ENCODE assay signal across 8 mouse cellular contexts in the genomic region with DNA sequence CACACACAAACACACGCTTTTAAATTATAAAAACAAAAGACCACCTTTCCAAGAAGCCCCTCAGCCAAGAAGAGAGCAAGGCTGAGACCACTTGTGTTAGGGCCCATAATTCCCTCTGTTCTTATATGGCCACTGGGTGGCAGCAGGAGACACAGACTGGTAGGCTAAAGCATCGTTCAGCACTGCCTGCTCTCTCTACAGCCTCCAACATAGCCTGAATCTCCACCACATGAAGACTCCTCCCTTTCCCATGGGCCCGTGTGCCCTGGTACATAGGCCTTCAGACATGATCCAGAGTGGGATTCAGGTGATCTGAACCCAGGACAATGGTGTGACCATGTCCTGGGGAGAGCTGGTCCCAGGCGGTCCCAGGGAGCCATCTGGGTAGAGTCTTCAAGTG. TPM values are rescaled to one million over a fixed set of nuclear protein-coding genes. Genes with fewer than 3 reads are reported as not detected.
DNase-seq lines count a peak whose midpoint lies in the region; ATAC-seq and TF ChIP-seq lines count a peak whose summit lies in the region.

No protein-coding gene starts in this region.

- H3K4me2 ChIP-seq in heart, embryonic 16.5 days (ENCODE audit: low read depth, low read length), result no peak overlapping the region
- H3K4me2 ChIP-seq in liver, embryonic 13.5 days, result no peak overlapping the region
- H3K4me2 ChIP-seq in neural tube, embryonic 11.5 days (ENCODE audit: low read depth), result no peak overlapping the region

- H3K27me3 ChIP-seq in C2C12 (ENCODE audit: control insufficient read depth, insufficient read depth, insufficient read length), result no peaks in the 10 kb centered on the region
- no peaks in the 10 kb centered on the region for H3K27me3 ChIP-seq in heart, embryonic 16.5 days (ENCODE audit: control insufficient read depth, insufficient read depth, low read length)
- no peaks in the 10 kb centered on the region for H3K27me3 ChIP-seq in liver, embryonic 13.5 days
- no peaks in the 10 kb centered on the region for H3K27me3 ChIP-seq in neural tube, embryonic 11.5 days (ENCODE audit: control insufficient read depth, insufficient read depth, low read length)

- no peak overlapping the region for H3K9ac ChIP-seq in heart, embryonic 16.5 days (ENCODE audit: low read length)
- no peak overlapping the region for H3K9ac ChIP-seq in liver, embryonic 13.5 days
- H3K9ac ChIP-seq in neural tube, embryonic 11.5 days (ENCODE audit: low read length), result no peak overlapping the region

- WGBS in heart, embryonic 16.5 days, result 31% methylated on average over 4 of the region's 4 CpGs
- 24% methylated on average over 4 of the region's 4 CpGs for WGBS in liver, embryonic 13.5 days (ENCODE audit: insufficient replicate concordance)
- WGBS in neural tube, embryonic 11.5 days, result 28% methylated on average over 4 of the region's 4 CpGs

- TF ChIP-seq CTCF in C2C12 (IDR thresholded peaks at IDR 0.05; ENCODE audit: control insufficient read depth, insufficient read depth, insufficient read length), result peak; percentile 71

- no peaks in the 10 kb centered on the region for H3K4me1 ChIP-seq in heart, embryonic 16.5 days (ENCODE audit: control insufficient read depth, insufficient read depth, low read length)
- H3K4me1 ChIP-seq in liver, embryonic 13.5 days (replicated peaks), result no peaks in the 10 kb centered on the region
- H3K4me1 ChIP-seq in neural tube, embryonic 11.5 days (ENCODE audit: control insufficient read depth, insufficient read depth, low read length), result 0 out of 2 replicates have a peak, but pooled peaks cover 2% of the 10 kb centered on the region

- H3K79me2 ChIP-seq in C2C12 (ENCODE audit: control insufficient read depth, insufficient read depth), result no peaks in the 10 kb centered on the region

- no peaks in the 10 kb centered on the region for H3K9me3 ChIP-seq in heart, embryonic 16.5 days (replicated peaks; ENCODE audit: control insufficient read depth, low read length)
- H3K9me3 ChIP-seq in liver, embryonic 13.5 days (replicated peaks), result no peaks in the 10 kb centered on the region
- H3K9me3 ChIP-seq in neural tube, embryonic 11.5 days (ENCODE audit: control insufficient read depth, low read length), result no peaks in the 10 kb centered on the region

- no peaks in the 10 kb centered on the region for H3K79me3 ChIP-seq in C2C12 (ENCODE audit: low read depth)

- no peak overlapping the region for H3ac ChIP-seq in C2C12 (ENCODE audit: control insufficient read depth, insufficient read length, low read depth)

- ATAC-seq in heart, embryonic 16.5 days (replicated peaks; ENCODE audit: extremely low read depth, insufficient read depth, low FRiP score), result peak; percentile 49
- 0 out of 2 replicates have a peak, but pooled peaks have one; percentile 18 for ATAC-seq in liver, embryonic 13.5 days (ENCODE audit: low read depth)
- peak; percentile 61; the same call in 1 of the 2 replicates for ATAC-seq in neural tube, embryonic 11.5 days (ENCODE audit: insufficient read depth, low FRiP score, low TSS enrichment)

- peaks cover 13% of the 10 kb centered on the region for H3K36me3 ChIP-seq in C2C12 (ENCODE audit: control insufficient read depth, insufficient read depth)
- peaks cover 14% of the 10 kb centered on the region for H3K36me3 ChIP-seq in heart, embryonic 16.5 days (ENCODE audit: control insufficient read depth, insufficient read depth)
- peaks cover 19% of the 10 kb centered on the region for H3K36me3 ChIP-seq in liver, embryonic 13.5 days
- H3K36me3 ChIP-seq in neural tube, embryonic 11.5 days (ENCODE audit: control insufficient read depth, insufficient read depth, low read length), result no peaks in the 10 kb centered on the region

- DNase-seq in MN1 (ENCODE audit: low spot score), result peak; percentile 74
- peak; percentile 84 for DNase-seq in embryo, embryonic 11 days
- DNase-seq in kidney, postnatal 14 days, result peak; percentile 84
- no peak for DNase-seq in liver, embryonic 13.5 days
- peak; percentile 68 for DNase-seq in neural tube, embryonic 11.5 days (ENCODE audit: low spot score)
- no peak for DNase-seq in spleen, postnatal 4 days (ENCODE audit: low spot score in 2 of 2)

- H3K4me3 ChIP-seq in C2C12 (ENCODE audit: insufficient read depth, poor library complexity, severe bottlenecking), result no peak overlapping the region
- no peak overlapping the region for H3K4me3 ChIP-seq in heart, embryonic 16.5 days (ENCODE audit: low read length)
- H3K4me3 ChIP-seq in liver, embryonic 13.5 days (replicated peaks), result no peak overlapping the region
- no peak overlapping the region for H3K4me3 ChIP-seq in neural tube, embryonic 11.5 days (ENCODE audit: low read depth, low read length)

- H3K27ac ChIP-seq in heart, embryonic 16.5 days (ENCODE audit: low read length), result no peak overlapping the region
- no peak overlapping the region for H3K27ac ChIP-seq in liver, embryonic 13.5 days
- no peak overlapping the region for H3K27ac ChIP-seq in neural tube, embryonic 11.5 days (ENCODE audit: low read depth, low read length)

TF ChIP-seq in C2C12, 6 proteins besides CTCF, POLR2A, EP300 and RAD21:
- TF ChIP-seq MYOG (IDR thresholded peaks at IDR 0.05; ENCODE audit: control insufficient read depth, extremely low read depth, insufficient read length) (no peak), CEBPB (IDR thresholded peaks at IDR 0.05; ENCODE audit: low read depth) (no peak), MAX (IDR thresholded peaks at IDR 0.05) (no peak), MYOD1 (IDR thresholded peaks at IDR 0.05; ENCODE audit: control insufficient read depth, insufficient read length, low read depth) (no peak), FOSL1 (IDR thresholded peaks at IDR 0.05; ENCODE audit: insufficient read depth, low read length, poor library complexity, severe bottlenecking) (no peak), USF1 (IDR thresholded peaks at IDR 0.05; ENCODE audit: low read depth) (no peak)

RNA-seq across cellular contexts. Expression of a gene that starts 24.9 kb away (rescaled TPM):
- polyA plus RNA-seq in C2C12 (2012; fragmentation: generic; extraction: Trizol), result not detected
- 4,391 and 5,295 TPM in 2 replicates for polyA plus RNA-seq in heart, embryonic 16.5 days (2015; fragmentation: Nextera tagmentation; extraction: Ambion mirVana)
- 0.56 and 5.4 TPM in 2 replicates for polyA plus RNA-seq in liver, embryonic 13.5 days (2015; fragmentation: Nextera tagmentation; extraction: Ambion mirVana)
- polyA plus RNA-seq in neural tube, embryonic 11.5 days (2014; fragmentation: Nextera tagmentation; extraction: Ambion mirVana), result 2.9 and 5.3 TPM in 2 replicates

RNA-seq across cellular contexts. Expression of a gene that starts 30.2 kb away (rescaled TPM):
- 0.12 TPM for polyA plus RNA-seq in C2C12 (2012; fragmentation: generic; extraction: Trizol)
- polyA plus RNA-seq in heart, embryonic 16.5 days (2015; fragmentation: Nextera tagmentation; extraction: Ambion mirVana), result 21.0 and 26.3 TPM in 2 replicates
- polyA plus RNA-seq in liver, embryonic 13.5 days (2015; fragmentation: Nextera tagmentation; extraction: Ambion mirVana), result 4.7 and 5.8 TPM in 2 replicates
- polyA plus RNA-seq in neural tube, embryonic 11.5 days (2014; fragmentation: Nextera tagmentation; extraction: Ambion mirVana), result 33.7 and 36.2 TPM in 2 replicates

Comparison
In these comparisons a context has a peak if more than half of its experiments do, and no peak if none do; other contexts are left out.
1. DNase-seq: peak in MN1 (single experiment), embryo, embryonic 11 days (single experiment), kidney, postnatal 14 days (single experiment) and neural tube, embryonic 11.5 days (single experiment); none in liver, embryonic 13.5 days (single experiment) and spleen, postnatal 4 days (0 of 2).
2. RNA of a gene that starts 24.9 kb away (polyA plus RNA-seq): 4,391 to 5,295 TPM in heart, embryonic 16.5 days; 2.9 to 5.3 TPM in neural tube, embryonic 11.5 days, 0.56 to 5.4 TPM in liver, embryonic 13.5 days and not detected in C2C12 (single experiment); every median in the first group is over 100 times any median in the second.
3. Peak in every context shown above with its lines, with median percentiles within 50 percentile points of each other: ATAC-seq.